Mouse (Mus musculus) C2C12 (cell line): Measurements from ENCODE around the gene Scn3b.

Experiments
- CEBPB ChIP-seq: IDR thresholded peaks from one replicate; pipeline ENCODE4 v1.6.1; 2011; ENCODE audit warnings: low read depth, mild to moderate bottlenecking, control low read depth, moderate library complexity
- CTCF ChIP-seq: IDR thresholded peaks from one replicate; pipeline ENCODE4 v1.5.1; 2011; ENCODE audit not compliant: control insufficient read depth, insufficient read depth, insufficient read length
- MAX ChIP-seq: IDR thresholded peaks from one replicate; pipeline ENCODE4 v1.6.1; 2011; ENCODE audit warnings: mild to moderate bottlenecking, control low read depth
- MYOD1 ChIP-seq: IDR thresholded peaks from one replicate; pipeline ENCODE4 v1.6.1; 2011; ENCODE audit warnings: low read depth; ENCODE audit not compliant: control insufficient read depth, insufficient read length
- MYOG ChIP-seq: IDR thresholded peaks from one replicate; pipeline ENCODE4 v1.6.1; 2011; ENCODE audit not compliant: control insufficient read depth, insufficient read length; ENCODE audit errors: extremely low read depth
- USF1 ChIP-seq: IDR thresholded peaks from one replicate; pipeline ENCODE4 v1.6.1; 2011; ENCODE audit warnings: low read depth, mild to moderate bottlenecking, control low read depth, moderate library complexity

- TF ChIP-seq CTCF: no peak
- TF ChIP-seq MAX: no peak
- TF ChIP-seq CEBPB: no peak
- TF ChIP-seq MYOG: no peak
- TF ChIP-seq MYOD1: no peak
- no peak for TF ChIP-seq USF1
Measured at GRCm38 (mm10) chr9:40246702-40247101, 22.3 kb upstream of the Scn3b start.
